Mouse (Mus musculus): ENCODE measurements around the gene Adgrl3. TPM values are rescaled to one million over a fixed set of nuclear protein-coding genes. Genes with fewer than 3 reads are reported as not detected.
A peak's percentile ranks its signal among the peaks of the same experiment; 100 is the strongest.

Adgrl3 gene
- 10 to 100 TPM; 11.8 to 13.1 TPM for total RNA-seq (2021)

- peak; percentile 80 for DNase-seq
Observed at GRCm38 (mm10) chr5:81019590-81020254, at the start of gene Adgrl3. Gene Adgrl3, plus strand, starts transcription at chr5:81020138.

- DNase-seq: no peak
Observed at GRCm38 (mm10) chr5:81019166-81019565, 772 bp upstream of the Adgrl3 start.

GRCm38 (mm10) chr5:81020281-81021005 is 505 bp downstream of the Adgrl3 start:
- peak; percentile 54 for DNase-seq

GRCm38 (mm10) chr5:81021006-81021320 is 1.0 kb downstream of the Adgrl3 start:
- DNase-seq: no peak

GRCm38 (mm10) chr5:81021331-81021863 is 1.5 kb downstream of the Adgrl3 start:
- DNase-seq: peak; percentile 43

GRCm38 (mm10) chr5:81021864-81022305 is 1.9 kb downstream of the Adgrl3 start:
- DNase-seq: peak; percentile 10

- peak; percentile 17 for DNase-seq
Observed at GRCm38 (mm10) chr5:81022306-81023071, 2.6 kb downstream of the Adgrl3 start.

GRCm38 (mm10) chr5:81023923-81024715 is 4.2 kb downstream of the Adgrl3 start:
- peak; percentile 29 for DNase-seq

- DNase-seq: no peak
Observed at GRCm38 (mm10) chr5:81028875-81029274, 8.9 kb downstream of the Adgrl3 start.

GRCm38 (mm10) chr5:81037091-81037490 is 17.2 kb downstream of the Adgrl3 start:
- no peak for DNase-seq

- DNase-seq: no peak
Observed at GRCm38 (mm10) chr5:81043875-81044274, 23.9 kb downstream of the Adgrl3 start.

- DNase-seq: no peak
Observed at GRCm38 (mm10) chr5:81046128-81046527, 26.2 kb downstream of the Adgrl3 start.

- no peak for DNase-seq
Observed at GRCm38 (mm10) chr5:81054628-81055027, 34.7 kb downstream of the Adgrl3 start.

GRCm38 (mm10) chr5:81055253-81055652 is 35.3 kb downstream of the Adgrl3 start:
- no peak for DNase-seq

GRCm38 (mm10) chr5:81058122-81058521 is 38.2 kb downstream of the Adgrl3 start:
- DNase-seq: no peak

GRCm38 (mm10) chr5:81060950-81061349 is 41.0 kb downstream of the Adgrl3 start:
- DNase-seq: no peak

- DNase-seq: no peak
Observed at GRCm38 (mm10) chr5:81061386-81061785, 41.4 kb downstream of the Adgrl3 start.

- DNase-seq: no peak
Observed at GRCm38 (mm10) chr5:81064026-81064425, 44.1 kb downstream of the Adgrl3 start.

GRCm38 (mm10) chr5:81068173-81068572 is 48.2 kb downstream of the Adgrl3 start:
- no peak for DNase-seq

- no peak for DNase-seq
Observed at GRCm38 (mm10) chr5:81068839-81069238, 48.9 kb downstream of the Adgrl3 start.

- DNase-seq: no peak
Observed at GRCm38 (mm10) chr5:81072888-81073287, 53.0 kb downstream of the Adgrl3 start.

GRCm38 (mm10) chr5:81073875-81074274 is 53.9 kb downstream of the Adgrl3 start:
- DNase-seq: no peak

All from heart, postnatal 4 days (tissue).